Mouse (Mus musculus) forebrain, embryonic 13.5 days (tissue): ENCODE measurements around the gene Cyp2a22. TPM values are rescaled to one million over a fixed set of nuclear protein-coding genes. Genes with fewer than 3 reads are reported as not detected.
"Not testable (repeated sequence)": the region's sequence is repeated elsewhere in the genome, so short reads cannot be mapped to it uniquely, and the experiment has no call there.

ENCODE experiments used
- ATAC-seq: fragments of 200-750 bp; cut with Nextera tagmentation; 2 replicates; pipeline ENCODE4 v1.8.0; 2017
- H3K27ac ChIP-seq: fragments of 300-500 bp; sonication (generic); 2 replicates; pipeline ENCODE4 v1.5.1; 2015; ENCODE audit warnings: inconsistent platforms, mild to moderate bottlenecking, moderate library complexity
- H3K27me3 ChIP-seq: fragments of 300-500 bp; sonication (generic); 2 replicates; pipeline ENCODE4 v1.6.1; 2015; ENCODE audit warnings: mild to moderate bottlenecking, inconsistent platforms
- H3K36me3 ChIP-seq: fragments of 300-500 bp; sonication (generic); 2 replicates; pipeline ENCODE4 v1.6.1; 2015; ENCODE audit warnings: mild to moderate bottlenecking, inconsistent platforms; ENCODE audit not compliant: poor library complexity, severe bottlenecking
- H3K4me1 ChIP-seq: fragments of 300-500 bp; sonication (generic); 2 replicates; pipeline ENCODE4 v1.6.1; 2015; ENCODE audit warnings: inconsistent platforms
- H3K4me2 ChIP-seq: fragments of 300-500 bp; sonication (generic); 2 replicates; pipeline ENCODE4 v1.6.1; 2015; ENCODE audit warnings: inconsistent platforms, mild to moderate bottlenecking, moderate library complexity
- H3K4me3 ChIP-seq: fragments of 300-500 bp; sonication (generic); 2 replicates; pipeline ENCODE4 v1.5.1; 2015; ENCODE audit warnings: mild to moderate bottlenecking, inconsistent platforms
- H3K9ac ChIP-seq: fragments of 300-500 bp; sonication (generic); 2 replicates; pipeline ENCODE4 v1.6.1; 2015; ENCODE audit warnings: mild to moderate bottlenecking, inconsistent platforms
- H3K9me3 ChIP-seq: fragments of 300-500 bp; sonication (generic); replicated peaks from 2 replicates; pipeline ENCODE4 v1.6.1; 2016; ENCODE audit warnings: inconsistent platforms
- WGBS: fragments of 180-500 bp; shearing (Covaris S2); methylation state at CpG from one replicate; pipeline ENCODE4 v1.1.7; 2015; 5-methylcytosine and 5-hydroxymethylcytosine counted together
- polyA plus RNA-seq: library from polyadenylated mRNA; unstranded; fragments of >200 nt; fragmentation: Nextera tagmentation; extraction: Ambion mirVana; gene quantifications from 2 replicates; pipeline ENCODE4 v1.2.1, GENCODE M21; 2015

Gene Cyp2a22
- polyA plus RNA-seq, result not detected in 2 replicates

DNA sequence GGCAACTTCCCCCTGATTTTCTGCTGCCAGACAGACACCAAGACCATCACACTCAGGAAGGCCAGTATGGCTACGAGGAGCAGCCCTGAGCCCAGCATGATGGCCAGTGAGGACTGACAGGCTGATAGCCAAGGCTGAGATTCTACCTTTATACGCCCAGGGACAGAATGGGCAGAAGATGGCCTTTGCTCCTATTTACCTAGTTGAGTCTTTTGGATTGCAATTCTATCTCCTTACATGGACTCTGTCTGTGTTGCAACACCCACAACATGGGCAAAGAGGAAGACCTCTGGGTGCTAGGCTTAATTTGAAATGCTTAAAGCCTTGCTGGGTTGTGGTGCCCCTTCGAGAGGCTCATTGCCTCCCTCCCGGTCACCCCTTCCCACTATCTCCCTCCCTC, at the start of gene Cyp2a22:
Gene Cyp2a22 (minus strand): TSS at position 123 of the 400 bp plus-strand sequence.
- H3K9me3 ChIP-seq, result peaks cover 17% of the 10 kb centered on the region
- no peak within 1 kb of the TSS for H3K4me2 ChIP-seq
- WGBS, result 78% methylated on average over 4 of the region's 4 CpGs
- no peaks in the 10 kb centered on the region for H3K4me1 ChIP-seq
- H3K9ac ChIP-seq, result no peak within 1 kb of the TSS
- no peak for ATAC-seq
- no peak within 1 kb of the TSS for H3K27ac ChIP-seq
- H3K27me3 ChIP-seq, result no peaks in the 10 kb centered on the region
- H3K4me3 ChIP-seq, result no peak within 1 kb of the TSS
- no peaks in the 10 kb centered on the region for H3K36me3 ChIP-seq

DNA sequence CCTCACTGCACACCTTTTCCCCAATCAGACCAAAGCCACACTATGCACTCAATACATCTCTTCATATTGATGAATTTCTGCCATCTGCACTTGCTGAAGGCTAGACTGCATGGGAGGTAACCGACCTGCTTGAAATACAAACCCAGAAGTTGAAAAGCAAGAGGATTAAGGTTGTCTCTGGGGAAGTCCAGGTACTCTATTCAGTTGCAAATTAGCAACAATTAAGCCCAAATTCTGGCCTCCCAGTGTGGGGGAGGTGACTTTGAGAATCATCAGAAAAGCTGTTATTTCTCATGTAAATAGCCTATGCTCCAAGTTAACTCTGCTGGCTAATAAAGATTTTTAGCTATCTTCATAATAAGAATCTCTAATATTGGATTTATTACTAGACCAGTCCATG, 44.0 kb upstream of the Cyp2a22 start:
- H3K4me3 ChIP-seq, result not testable (repeated sequence)
- WGBS, result 18% methylated on average over 1 of the region's 1 CpGs

DNA sequence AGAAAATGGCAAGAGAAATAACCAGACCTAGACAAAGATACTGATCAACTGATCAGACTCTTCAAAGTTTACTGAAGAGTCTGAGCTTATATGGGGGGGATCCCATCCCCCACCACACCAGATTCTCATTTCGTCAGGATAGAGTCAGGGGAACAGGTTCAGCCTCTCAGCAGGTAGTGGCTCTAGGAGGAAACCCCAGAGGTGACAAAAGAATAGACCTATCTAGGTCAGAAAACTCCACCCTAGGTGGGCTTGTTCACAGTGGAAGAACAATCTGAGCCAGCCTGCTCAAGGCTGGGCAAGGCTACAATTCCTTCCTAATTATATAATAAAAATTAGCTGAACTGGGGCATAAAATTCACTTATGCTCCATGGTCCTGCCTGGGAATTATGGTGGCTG, 43.4 kb upstream of the Cyp2a22 start:
- no peak overlapping the region for H3K4me2 ChIP-seq
- no peak overlapping the region for H3K27ac ChIP-seq
- H3K9ac ChIP-seq, result no peak overlapping the region
- 5% methylated on average over 1 of the region's 1 CpGs for WGBS
- no peak for ATAC-seq
- no peaks in the 10 kb centered on the region for H3K9me3 ChIP-seq
- no peak overlapping the region for H3K4me3 ChIP-seq
- no peaks in the 10 kb centered on the region for H3K36me3 ChIP-seq
- H3K27me3 ChIP-seq, result no peaks in the 10 kb centered on the region
- no peaks in the 10 kb centered on the region for H3K4me1 ChIP-seq

More for the DNA sequence above, 44.0 kb upstream of the Cyp2a22 start:
- not testable (repeated sequence) for H3K27ac ChIP-seq, H3K4me2 ChIP-seq, ATAC-seq, H3K27me3 ChIP-seq, H3K4me1 ChIP-seq, H3K36me3 ChIP-seq, H3K9me3 ChIP-seq, H3K9ac ChIP-seq

DNA sequence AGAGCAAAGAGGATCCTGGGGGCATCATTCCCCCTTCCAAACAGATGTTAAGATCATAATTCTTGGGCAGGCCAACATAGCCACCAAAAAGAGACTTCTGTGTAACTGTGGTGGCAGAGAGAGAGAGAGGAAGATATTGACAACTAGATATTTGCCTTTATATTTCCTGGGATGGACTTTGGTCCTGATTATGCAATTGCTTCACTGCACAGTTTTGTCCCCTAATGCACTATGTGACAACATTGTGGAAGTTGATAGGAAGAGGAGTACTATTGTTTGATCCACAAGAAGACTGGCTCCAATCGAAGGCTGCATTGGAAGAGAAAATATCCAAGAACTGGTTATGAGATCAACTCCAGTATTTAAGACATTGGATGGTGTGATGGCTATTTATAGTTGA, 42.8 kb upstream of the Cyp2a22 start:
- H3K9ac ChIP-seq, ATAC-seq, H3K4me1 ChIP-seq: not testable (repeated sequence)

DNA sequence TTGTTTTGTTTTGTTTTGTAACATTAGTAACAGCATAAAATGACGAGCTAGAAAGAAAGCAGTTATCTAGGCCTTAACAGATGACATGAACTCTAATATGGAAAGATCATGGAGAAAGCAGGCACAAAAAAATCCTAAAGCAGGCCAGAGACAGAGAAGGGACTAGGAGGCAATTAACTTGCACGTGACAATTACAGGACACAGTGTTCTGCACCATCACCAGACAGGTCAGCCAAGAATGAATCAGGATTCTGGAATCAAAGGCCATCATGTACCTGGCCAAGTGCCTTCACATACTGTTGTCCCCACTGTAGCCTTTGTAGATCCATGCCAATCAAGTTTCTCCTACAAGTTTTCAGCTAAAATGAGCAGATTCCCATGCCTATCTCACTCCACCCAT, 42.3 kb upstream of the Cyp2a22 start:
- H3K9ac ChIP-seq, ATAC-seq, H3K27me3 ChIP-seq, H3K4me1 ChIP-seq, H3K27ac ChIP-seq, H3K36me3 ChIP-seq, H3K9me3 ChIP-seq, H3K4me2 ChIP-seq, H3K4me3 ChIP-seq: not testable (repeated sequence)
- 84% methylated on average over 2 of the region's 2 CpGs for WGBS

More for the DNA sequence above, 42.8 kb upstream of the Cyp2a22 start:
- H3K27me3 ChIP-seq, H3K36me3 ChIP-seq, H3K4me2 ChIP-seq, H3K9me3 ChIP-seq, H3K27ac ChIP-seq, H3K4me3 ChIP-seq: not testable (repeated sequence)
- WGBS, result 71% methylated on average over 1 of the region's 1 CpGs

DNA sequence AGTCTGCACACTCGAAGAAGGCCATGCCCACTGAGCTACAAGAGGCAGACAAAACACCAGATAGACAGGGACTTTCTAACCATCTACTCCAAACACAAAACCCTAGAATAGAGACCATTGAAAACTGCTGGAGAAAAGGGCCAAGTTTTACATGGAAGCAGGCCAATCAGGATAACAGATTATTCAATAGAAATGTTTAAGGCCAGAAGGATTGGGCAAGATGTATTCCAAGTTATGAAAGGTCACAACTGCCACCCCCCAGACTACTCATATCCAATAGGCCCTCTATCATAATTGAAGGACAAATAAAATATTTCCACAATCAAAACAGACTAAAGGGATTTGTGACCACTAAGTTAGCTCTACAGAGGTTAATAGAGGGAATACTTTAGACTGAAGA, 23.2 kb upstream of the Cyp2a22 start:
- not testable (repeated sequence) for H3K27ac ChIP-seq, H3K27me3 ChIP-seq, ATAC-seq, H3K4me3 ChIP-seq, H3K9me3 ChIP-seq, H3K9ac ChIP-seq, H3K36me3 ChIP-seq, H3K4me2 ChIP-seq, H3K4me1 ChIP-seq
- 80% methylated on average over 1 of the region's 1 CpGs for WGBS

DNA sequence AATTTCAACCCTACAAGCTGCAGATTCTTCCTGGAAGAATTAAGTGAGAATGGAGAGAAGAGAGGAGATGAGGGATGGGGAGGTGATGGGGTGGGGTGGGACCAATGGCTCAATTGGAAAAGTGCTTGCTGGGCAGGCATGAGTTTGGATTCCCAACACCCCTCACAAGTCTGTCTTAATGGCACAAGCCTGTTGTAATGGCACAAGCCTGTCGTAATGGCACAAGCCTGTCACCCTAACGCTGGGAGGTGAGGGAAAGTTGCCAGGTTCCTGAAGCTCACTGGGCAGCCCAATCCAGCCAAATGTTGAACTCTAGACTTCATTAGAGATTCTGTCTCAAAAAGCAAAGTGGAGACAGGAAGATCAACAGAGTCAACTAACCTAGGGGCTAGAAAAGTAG, 14.1 kb upstream of the Cyp2a22 start:
- not testable (repeated sequence) for H3K9me3 ChIP-seq, H3K4me1 ChIP-seq, H3K36me3 ChIP-seq, H3K9ac ChIP-seq, H3K4me2 ChIP-seq, H3K4me3 ChIP-seq, H3K27me3 ChIP-seq, ATAC-seq, H3K27ac ChIP-seq
- 85% methylated on average over 2 of the region's 2 CpGs for WGBS

DNA sequence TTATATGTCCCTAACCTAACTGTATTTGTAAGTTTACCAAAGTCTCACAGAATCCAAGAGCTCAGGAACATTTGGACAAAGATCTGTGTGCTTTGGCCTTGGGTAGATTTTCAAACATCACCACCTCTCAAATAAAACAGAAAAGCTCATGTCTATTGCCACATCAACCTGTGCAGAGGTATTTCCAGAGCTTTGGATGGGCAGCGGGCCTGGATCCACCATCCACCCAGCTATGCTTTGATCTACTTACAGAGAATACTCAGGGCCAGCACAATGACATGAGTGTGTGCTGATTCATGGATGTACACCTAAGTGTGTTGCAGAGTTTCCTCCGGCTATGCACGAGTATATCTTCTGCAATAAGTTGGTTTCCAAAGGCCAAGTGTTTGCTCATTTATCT, 13.5 kb upstream of the Cyp2a22 start:
- H3K27me3 ChIP-seq, H3K4me1 ChIP-seq, H3K36me3 ChIP-seq, ATAC-seq, H3K27ac ChIP-seq, H3K4me3 ChIP-seq, H3K9ac ChIP-seq, H3K4me2 ChIP-seq, H3K9me3 ChIP-seq: not testable (repeated sequence)
- WGBS, result 87% methylated on average over 3 of the region's 3 CpGs

DNA sequence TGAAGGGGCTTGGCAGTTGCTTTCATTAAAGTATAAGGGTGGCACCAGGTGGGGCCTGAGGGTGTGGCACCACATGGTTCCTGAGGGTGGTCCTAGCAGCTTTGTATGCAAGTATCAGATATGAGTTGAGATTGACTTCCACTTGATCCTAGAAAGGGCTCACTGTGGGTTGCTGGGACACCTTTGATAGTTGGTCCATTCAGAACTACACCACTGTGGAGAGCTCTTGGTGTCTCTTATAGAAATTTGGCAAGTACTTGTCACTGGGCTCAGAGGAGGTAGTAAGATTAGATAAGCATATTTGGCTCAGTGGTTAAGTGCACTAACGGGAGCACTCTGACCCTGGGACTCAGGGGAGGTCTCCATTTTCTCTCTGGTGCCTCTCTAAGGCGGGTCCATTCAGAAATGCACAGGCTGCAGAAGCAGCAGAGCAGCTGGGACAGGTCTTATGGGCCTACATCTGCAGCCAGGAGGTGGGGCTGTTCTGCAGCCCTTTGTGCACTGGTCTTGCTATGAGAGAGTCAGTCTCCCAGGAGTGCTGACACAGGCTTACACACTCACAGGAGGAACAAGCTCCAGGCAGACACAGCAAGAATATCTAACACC, 2.2 kb upstream of the Cyp2a22 start:
- H3K9ac ChIP-seq, H3K27ac ChIP-seq, H3K4me2 ChIP-seq, H3K4me1 ChIP-seq, H3K36me3 ChIP-seq, ATAC-seq, H3K27me3 ChIP-seq, H3K4me3 ChIP-seq: not testable (repeated sequence)
- WGBS, result 40% methylated on average over 2 of the region's 2 CpGs
- peaks cover 20% of the 10 kb centered on the region for H3K9me3 ChIP-seq

DNA sequence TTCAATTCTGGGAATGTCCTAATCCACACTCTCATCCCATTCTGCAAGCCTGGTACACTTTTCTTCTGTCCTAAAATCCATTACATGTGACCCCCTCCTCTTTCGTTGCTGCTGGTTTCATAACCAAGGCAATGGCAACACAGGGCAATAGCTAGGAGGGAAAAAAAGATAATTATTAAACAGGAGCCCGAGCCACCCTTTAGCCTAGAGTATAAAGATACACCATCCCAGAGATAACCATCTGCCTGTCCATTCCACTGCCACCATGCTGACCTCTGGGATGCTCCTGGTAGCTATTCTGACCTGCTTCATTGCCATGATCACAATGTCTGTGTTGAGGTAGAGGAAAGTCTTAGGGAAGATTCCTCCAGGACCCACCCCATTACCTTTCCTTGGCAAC, 22.1 kb downstream of the Cyp2a22 start:
- 47% methylated on average over 2 of the region's 2 CpGs for WGBS
- not testable (repeated sequence) for H3K9me3 ChIP-seq, H3K9ac ChIP-seq, H3K27ac ChIP-seq, H3K36me3 ChIP-seq, H3K27me3 ChIP-seq, H3K4me2 ChIP-seq, H3K4me3 ChIP-seq, ATAC-seq, H3K4me1 ChIP-seq

Other genes starting within 250 kb of the Cyp2a22 start
- gene Cyp2b19, start 182.2 kb downstream of the Cyp2a22 start, polyA plus RNA-seq, result 0.15 and 0.18 TPM in 2 replicates
- not detected in 2 replicates for gene Cyp2g1, start 130.5 kb downstream of the Cyp2a22 start, polyA plus RNA-seq
- gene Cyp2a5, start 104.1 kb downstream of the Cyp2a22 start, polyA plus RNA-seq, result 0.16 TPM in 1 of 2 replicates, not detected in the other
- gene Cyp2a12, start 89.7 kb upstream of the Cyp2a22 start, polyA plus RNA-seq, result not detected in 2 replicates
- not detected in 2 replicates for gene Cyp2f2, start 180.5 kb upstream of the Cyp2a22 start, polyA plus RNA-seq
- gene Cyp2t4, start 214.3 kb upstream of the Cyp2a22 start, polyA plus RNA-seq, result 0.17 TPM in 1 of 2 replicates, not detected in the other
- gene Egln2, start 227.4 kb upstream of the Cyp2a22 start, polyA plus RNA-seq, result 86.9 and 87.3 TPM in 2 replicates
- gene Rab4b, start 239.5 kb upstream of the Cyp2a22 start, polyA plus RNA-seq, result 77.4 and 80.0 TPM in 2 replicates
- not detected in 2 replicates for gene Gm21983, start 241.7 kb upstream of the Cyp2a22 start, polyA plus RNA-seq
- gene Mia, start 241.8 kb upstream of the Cyp2a22 start, polyA plus RNA-seq, result 4.3 and 6.2 TPM in 2 replicates